Mouse (Mus musculus) CH12.LX (cell line): ENCODE data around the gene Slc39a5.

Experiments
- CTCF ChIP-seq, 2 experiments: IDR thresholded peaks in 1 of 2; conservative IDR thresholded peaks in 1 of 2; 2 replicates each; pipeline ENCODE4 v1.5.1; 2011 to 2012; ENCODE audit warnings: low read depth in 2 of 2, low read length in 2 of 2, improper control_type of control experiment in 1 of 2, inconsistent platforms in 1 of 2, mild to moderate bottlenecking in 1 of 2, moderate library complexity in 1 of 2
- EP300 ChIP-seq: IDR thresholded peaks from 2 replicates; pipeline ENCODE4 v1.6.1; 2011; ENCODE audit warnings: low read length, improper control_type of control experiment
- JUND ChIP-seq: conservative IDR thresholded peaks from 2 replicates; pipeline ENCODE4 v1.6.1; 2011; ENCODE audit warnings: low read depth, low read length, improper control_type of control experiment
- KAT2A ChIP-seq: IDR thresholded peaks from 2 replicates; pipeline ENCODE4 v1.6.1; 2012; ENCODE audit warnings: low read length, improper control_type of control experiment, inconsistent platforms; ENCODE audit not compliant: insufficient replicate concordance
- MAZ ChIP-seq: IDR thresholded peaks from 2 replicates; pipeline ENCODE4 v1.6.1; 2012; ENCODE audit warnings: low read depth, mild to moderate bottlenecking, inconsistent platforms, low read length, improper control_type of control experiment, moderate library complexity
- MEF2A ChIP-seq: IDR thresholded peaks from 2 replicates; pipeline ENCODE4 v1.6.1; 2014; ENCODE audit warnings: low read depth, mild to moderate bottlenecking, inconsistent platforms, low read length, improper control_type of control experiment, borderline replicate concordance
- MXI1 ChIP-seq: IDR thresholded peaks from 2 replicates; pipeline ENCODE4 v1.6.1; 2011; ENCODE audit warnings: mild to moderate bottlenecking, low read depth, low read length, improper control_type of control experiment
- POLR2A ChIP-seq: IDR thresholded peaks from 2 replicates; pipeline ENCODE4 v1.6.1; 2011; ENCODE audit warnings: low read depth, mild to moderate bottlenecking, improper control_type of control experiment, low read length

- TF ChIP-seq KAT2A (no peak), POLR2A (no peak), CTCF (conservative IDR thresholded peaks at IDR 0.05 in 1 of 2, IDR thresholded peaks at IDR 0.05 in 1 of 2; ENCODE audit: low read depth in 2 of 2, low read length in 2 of 2) (no peak), EP300 (no peak), MAZ (no peak), MEF2A (no peak), JUND (no peak), MXI1 (no peak)
These were observed 44.4 kb upstream of the Slc39a5 start for GRCm38 (mm10) chr10:128445407-128445806.
